Comparison of ENCODE assay signal across 13 mouse cellular contexts in the genomic region with DNA sequence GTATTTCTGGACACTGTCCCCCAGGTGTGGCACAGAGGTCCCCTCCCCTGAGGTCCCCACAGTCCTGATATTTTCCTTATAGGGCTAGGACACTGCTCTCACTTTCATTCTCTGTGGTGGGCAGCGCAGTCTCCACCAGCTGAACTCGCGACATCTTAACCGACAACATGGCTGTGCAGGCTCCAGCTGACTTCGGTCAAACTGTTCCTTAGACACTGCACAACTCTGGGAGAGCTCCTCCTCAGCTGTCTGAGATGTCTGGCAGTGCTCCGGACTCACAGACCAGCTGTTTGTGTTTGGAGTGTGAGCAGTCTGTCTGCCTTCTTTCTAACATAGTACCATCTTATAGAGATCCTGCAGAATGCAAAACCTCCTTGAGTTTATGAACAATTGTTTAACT. TPM values are rescaled to one million over a fixed set of nuclear protein-coding genes. Genes with fewer than 3 reads are reported as not detected.
DNase-seq lines count a peak whose midpoint lies in the region; ATAC-seq and TF ChIP-seq lines count a peak whose summit lies in the region.
"Had no signal": no experiment of that assay in that cellular context is flagged by ENCODE, and none has a peak within 500 bp of the region (broad histone marks: within the 10 kb centered on the region; RNA-seq: fewer than 3 reads in every experiment).

No protein-coding gene starts in this region.

- no peak overlapping the region for H3K4me2 ChIP-seq in heart, embryonic 13.5 days
- no peak overlapping the region for H3K4me2 ChIP-seq in liver, embryonic 15.5 days
- no peak overlapping the region for H3K4me2 ChIP-seq in liver, embryonic 11.5 days
- H3K4me2 ChIP-seq in forebrain, embryonic 12.5 days, result no peak overlapping the region
- H3K4me2 ChIP-seq: limb, embryonic 12.5 days had no signal

- H3K27ac ChIP-seq in heart, embryonic 13.5 days (replicated peaks), result 0 out of 2 replicates have a peak overlapping the region, but pooled peaks have one; percentile 4
- H3K27ac ChIP-seq in liver, embryonic 15.5 days (replicated peaks), result 0 out of 2 replicates have a peak overlapping the region, but pooled peaks have one; percentile 15
- no peak overlapping the region for H3K27ac ChIP-seq in liver, embryonic 11.5 days (ENCODE audit: low read depth, low read length)
- 0 out of 2 replicates have a peak overlapping the region, but pooled peaks have one; percentile 25 for H3K27ac ChIP-seq in small intestine, adult 2 months (ENCODE audit: insufficient read depth, low read depth, low read length)
- no peak overlapping the region for H3K27ac ChIP-seq in forebrain, embryonic 12.5 days
- H3K27ac ChIP-seq: limb, embryonic 12.5 days had no signal

- TF ChIP-seq CTCF in small intestine, adult 2 months (IDR thresholded peaks at IDR 0.05; ENCODE audit: extremely low read depth, insufficient read length, insufficient replicate concordance, low read depth, low read length), result no peak

- no peak for DNase-seq in heart, postnatal 36 days
- no peak for DNase-seq in liver, embryonic 11.5 days (ENCODE audit: low spot score)
- DNase-seq in kidney, postnatal 10 days, result peak; percentile 78
- DNase-seq: adrenal gland, postnatal 10 days; spleen, adult 18-20 months had no signal

- ATAC-seq in heart, embryonic 13.5 days (ENCODE audit: extremely low read depth, insufficient number of reproducible peaks, low FRiP score, low TSS enrichment), result no peak
- no peak for ATAC-seq in liver, embryonic 15.5 days (ENCODE audit: insufficient read depth)
- ATAC-seq in liver, embryonic 11.5 days (replicated peaks; ENCODE audit: low FRiP score), result no peak
- ATAC-seq in forebrain, embryonic 12.5 days (ENCODE audit: low FRiP score), result no peak
- ATAC-seq: CD4-positive, CD25-positive, alpha-beta regulatory T cell, adult 4 months; forebrain, embryonic 16.5 days; Patski had no signal

- no peaks in the 10 kb centered on the region for H3K27me3 ChIP-seq in heart, embryonic 13.5 days (replicated peaks)
- H3K27me3 ChIP-seq in liver, embryonic 15.5 days, result no peaks in the 10 kb centered on the region
- no peaks in the 10 kb centered on the region for H3K27me3 ChIP-seq in liver, embryonic 11.5 days (replicated peaks; ENCODE audit: control insufficient read depth, insufficient read depth, low read length)
- no peaks in the 10 kb centered on the region for H3K27me3 ChIP-seq in small intestine, adult 2 months (ENCODE audit: control insufficient read depth, insufficient read depth, low read length)
- H3K27me3 ChIP-seq in forebrain, embryonic 12.5 days, result no peaks in the 10 kb centered on the region
- H3K27me3 ChIP-seq: limb, embryonic 12.5 days; Patski had no signal

- TF ChIP-seq POLR2A in small intestine, adult 2 months (IDR thresholded peaks at IDR 0.05; ENCODE audit: low read depth, low read length), result no peak

- no peaks in the 10 kb centered on the region for H3K9me3 ChIP-seq in heart, embryonic 13.5 days
- no peaks in the 10 kb centered on the region for H3K9me3 ChIP-seq in liver, embryonic 15.5 days (replicated peaks)
- no peaks in the 10 kb centered on the region for H3K9me3 ChIP-seq in liver, embryonic 11.5 days (ENCODE audit: control insufficient read depth, low read length)
- no peaks in the 10 kb centered on the region for H3K9me3 ChIP-seq in forebrain, embryonic 12.5 days
- H3K9me3 ChIP-seq: limb, embryonic 12.5 days had no signal

- H3K4me1 ChIP-seq in heart, embryonic 13.5 days, result peaks cover 69% of the 10 kb centered on the region
- peaks cover 48% of the 10 kb centered on the region for H3K4me1 ChIP-seq in liver, embryonic 15.5 days (replicated peaks)
- peaks cover 24% of the 10 kb centered on the region for H3K4me1 ChIP-seq in liver, embryonic 11.5 days (replicated peaks; ENCODE audit: control insufficient read depth, insufficient read depth, low read length)
- H3K4me1 ChIP-seq in small intestine, adult 2 months (ENCODE audit: control insufficient read depth, insufficient read depth, insufficient read length, low read length), result peaks cover 25% of the 10 kb centered on the region
- H3K4me1 ChIP-seq in forebrain, embryonic 12.5 days, result peaks cover 10% of the 10 kb centered on the region

- intact Hi-C loops in heart, postnatal 36 days (cut with DNase I), result no loop called here

- H3K36me3 ChIP-seq in heart, embryonic 13.5 days, result peaks cover 53% of the 10 kb centered on the region
- H3K36me3 ChIP-seq in liver, embryonic 15.5 days (replicated peaks), result peaks cover 58% of the 10 kb centered on the region
- H3K36me3 ChIP-seq in liver, embryonic 11.5 days (ENCODE audit: control insufficient read depth, insufficient read depth, low read length), result peaks cover 4% of the 10 kb centered on the region; the same call in 1 of the 2 replicates
- H3K36me3 ChIP-seq in small intestine, adult 2 months (ENCODE audit: control insufficient read depth, insufficient read depth, low read length), result peaks cover 41% of the 10 kb centered on the region
- peaks cover 9% of the 10 kb centered on the region; the same call in 1 of the 2 replicates for H3K36me3 ChIP-seq in forebrain, embryonic 12.5 days (replicated peaks)

- WGBS in heart, embryonic 13.5 days, result 82% methylated on average over 6 of the region's 6 CpGs
- WGBS in liver, embryonic 15.5 days (ENCODE audit: insufficient replicate concordance), result 83% methylated on average over 6 of the region's 6 CpGs
- WGBS in liver, embryonic 11.5 days, result 88% methylated on average over 6 of the region's 6 CpGs
- 62% methylated on average over 6 of the region's 6 CpGs for WGBS in small intestine, adult 2 months
- 92% methylated on average over 6 of the region's 6 CpGs for WGBS in forebrain, embryonic 12.5 days

- no peak overlapping the region for H3K9ac ChIP-seq in heart, embryonic 13.5 days
- no peak overlapping the region for H3K9ac ChIP-seq in liver, embryonic 15.5 days
- no peak overlapping the region for H3K9ac ChIP-seq in liver, embryonic 11.5 days (ENCODE audit: low read depth, low read length)
- no peak overlapping the region for H3K9ac ChIP-seq in forebrain, embryonic 12.5 days
- H3K9ac ChIP-seq: limb, embryonic 12.5 days had no signal

- no peak overlapping the region for H3K4me3 ChIP-seq in heart, embryonic 13.5 days
- H3K4me3 ChIP-seq in liver, embryonic 15.5 days (replicated peaks), result no peak overlapping the region
- H3K4me3 ChIP-seq in liver, embryonic 11.5 days (ENCODE audit: low read depth, low read length), result no peak overlapping the region
- H3K4me3 ChIP-seq in small intestine, adult 2 months (ENCODE audit: low read depth, low read length), result no peak overlapping the region
- no peak overlapping the region for H3K4me3 ChIP-seq in forebrain, embryonic 12.5 days (replicated peaks)
- H3K4me3 ChIP-seq: limb, embryonic 12.5 days had no signal

RNA-seq across cellular contexts. Expression of gene Itm2b, which starts 8.2 kb away (rescaled TPM):
- polyA plus RNA-seq in heart, embryonic 13.5 days (2015; fragmentation: Nextera tagmentation; extraction: Ambion mirVana), result 620 and 695 TPM in 2 replicates
- 100 to 1,000 TPM; 753 to 767 TPM for total RNA-seq in heart, postnatal 36 days (2021)
- polyA plus RNA-seq in liver, embryonic 15.5 days (2015; fragmentation: Nextera tagmentation; extraction: Ambion mirVana), result 524 and 538 TPM in 2 replicates
- 516 and 518 TPM in 2 replicates for polyA plus RNA-seq in liver, embryonic 11.5 days (2014; fragmentation: Nextera tagmentation; extraction: Ambion mirVana)
- polyA plus RNA-seq in small intestine, adult 2 months (2012; rRNA removed), result 515 and 990 TPM in 2 replicates
- 334 and 364 TPM in 2 replicates for polyA plus RNA-seq in forebrain, embryonic 12.5 days (2016; fragmentation: Nextera tagmentation; extraction: Ambion mirVana)

RNA-seq across cellular contexts. Expression of gene Rb1, which starts 51.3 kb away (rescaled TPM):
- polyA plus RNA-seq in heart, embryonic 13.5 days (2015; fragmentation: Nextera tagmentation; extraction: Ambion mirVana), result 12.5 and 14.3 TPM in 2 replicates
- total RNA-seq in heart, postnatal 36 days (2021), result 10 to 100 TPM; 20.9 to 22.2 TPM
- polyA plus RNA-seq in liver, embryonic 15.5 days (2015; fragmentation: Nextera tagmentation; extraction: Ambion mirVana), result 21.4 and 23.4 TPM in 2 replicates
- 22.3 and 25.1 TPM in 2 replicates for polyA plus RNA-seq in liver, embryonic 11.5 days (2014; fragmentation: Nextera tagmentation; extraction: Ambion mirVana)
- 1.0 and 2.9 TPM in 2 replicates for polyA plus RNA-seq in small intestine, adult 2 months (2012; rRNA removed)
- 30.4 and 31.4 TPM in 2 replicates for polyA plus RNA-seq in forebrain, embryonic 12.5 days (2016; fragmentation: Nextera tagmentation; extraction: Ambion mirVana)

Comparison
In these comparisons a context has a peak if more than half of its experiments do, and no peak if none do; other contexts are left out.
1. H3K27ac ChIP-seq: peak in heart, embryonic 13.5 days (single experiment), liver, embryonic 15.5 days (single experiment) and small intestine, adult 2 months (single experiment); none in liver, embryonic 11.5 days (single experiment) and forebrain, embryonic 12.5 days (single experiment).